ENCODE assay signal across 25 mouse cellular contexts in genomic region chr14:48022271-48022670, GRCm38 (mm10).
"Had no signal": no experiment of that assay in that cellular context is flagged by ENCODE, and none has a peak within 500 bp of the region (broad histone marks: within the 10 kb centered on the region; RNA-seq: fewer than 3 reads in every experiment).

No protein-coding gene starts in this region.

- H3K4me1 ChIP-seq: heart, embryonic 13.5 days; heart, embryonic 15.5 days; hindbrain, embryonic 10.5 days; hindbrain, embryonic 12.5 days; intestine, embryonic 15.5 days; limb, embryonic 12.5 days; liver, embryonic 13.5 days had no signal

- H3K9ac ChIP-seq: heart, embryonic 13.5 days; heart, embryonic 15.5 days; hindbrain, embryonic 12.5 days; hindbrain, embryonic 14.5 days; intestine, embryonic 15.5 days; limb, embryonic 12.5 days; liver, embryonic 13.5 days had no signal

- ATAC-seq: hindbrain, embryonic 16.5 days; inflammation-experienced regulatory T-cells, adult 6 months; intestine, embryonic 15.5 days; intestine, postnatal 0 days had no signal

- H3K4me3 ChIP-seq: heart, embryonic 13.5 days; heart, embryonic 15.5 days; hindbrain, embryonic 10.5 days; hindbrain, embryonic 12.5 days; intestine, embryonic 15.5 days; layer of hippocampus, adult 2 months; limb, embryonic 12.5 days; liver, embryonic 13.5 days had no signal

- DNase-seq: gastrocnemius, postnatal 14 days; gastrocnemius, postnatal 36 days; heart, adult 18-20 months; heart, postnatal 4 days; kidney, adult 18-20 months; kidney, adult 8-10 months; kidney, postnatal 10 days; kidney, postnatal 25 days; kidney, postnatal 4 days; left cerebral cortex, postnatal 4 days; liver; liver, embryonic 13.5 days had no signal

- H3K36me3 ChIP-seq: heart, embryonic 13.5 days; heart, embryonic 15.5 days; hindbrain, embryonic 10.5 days; hindbrain, embryonic 12.5 days; intestine, embryonic 15.5 days; limb, embryonic 12.5 days; liver, embryonic 13.5 days had no signal

- H3K27ac ChIP-seq: heart, embryonic 13.5 days; heart, embryonic 15.5 days; hindbrain, embryonic 10.5 days; hindbrain, embryonic 12.5 days; hindbrain, embryonic 14.5 days; intestine, embryonic 15.5 days; layer of hippocampus, adult 2 months; limb, embryonic 12.5 days; liver, embryonic 13.5 days had no signal

- H3K9me3 ChIP-seq: heart, embryonic 13.5 days; heart, embryonic 15.5 days; hindbrain, embryonic 10.5 days; intestine, embryonic 15.5 days; limb, embryonic 12.5 days; liver, embryonic 13.5 days had no signal

- H3K27me3 ChIP-seq: heart, embryonic 13.5 days; heart, embryonic 15.5 days; hindbrain, embryonic 12.5 days; intestine, embryonic 15.5 days; limb, embryonic 12.5 days; liver, embryonic 13.5 days had no signal

- H3K4me2 ChIP-seq: heart, embryonic 11.5 days; heart, embryonic 13.5 days; heart, embryonic 15.5 days; hindbrain, embryonic 12.5 days; hindbrain, embryonic 14.5 days; intestine, embryonic 15.5 days; limb, embryonic 12.5 days; liver, embryonic 11.5 days; liver, embryonic 13.5 days had no signal
